Mouse (Mus musculus): ENCODE results near the gene Mfap1a. TPM values are rescaled to one million over a fixed set of nuclear protein-coding genes. Genes with fewer than 3 reads are reported as not detected.

Mfap1a gene
- total and polyA plus RNA-seq, 3 experiments, result 13.5 to 27.3 (median 14.0) TPM

DNA sequence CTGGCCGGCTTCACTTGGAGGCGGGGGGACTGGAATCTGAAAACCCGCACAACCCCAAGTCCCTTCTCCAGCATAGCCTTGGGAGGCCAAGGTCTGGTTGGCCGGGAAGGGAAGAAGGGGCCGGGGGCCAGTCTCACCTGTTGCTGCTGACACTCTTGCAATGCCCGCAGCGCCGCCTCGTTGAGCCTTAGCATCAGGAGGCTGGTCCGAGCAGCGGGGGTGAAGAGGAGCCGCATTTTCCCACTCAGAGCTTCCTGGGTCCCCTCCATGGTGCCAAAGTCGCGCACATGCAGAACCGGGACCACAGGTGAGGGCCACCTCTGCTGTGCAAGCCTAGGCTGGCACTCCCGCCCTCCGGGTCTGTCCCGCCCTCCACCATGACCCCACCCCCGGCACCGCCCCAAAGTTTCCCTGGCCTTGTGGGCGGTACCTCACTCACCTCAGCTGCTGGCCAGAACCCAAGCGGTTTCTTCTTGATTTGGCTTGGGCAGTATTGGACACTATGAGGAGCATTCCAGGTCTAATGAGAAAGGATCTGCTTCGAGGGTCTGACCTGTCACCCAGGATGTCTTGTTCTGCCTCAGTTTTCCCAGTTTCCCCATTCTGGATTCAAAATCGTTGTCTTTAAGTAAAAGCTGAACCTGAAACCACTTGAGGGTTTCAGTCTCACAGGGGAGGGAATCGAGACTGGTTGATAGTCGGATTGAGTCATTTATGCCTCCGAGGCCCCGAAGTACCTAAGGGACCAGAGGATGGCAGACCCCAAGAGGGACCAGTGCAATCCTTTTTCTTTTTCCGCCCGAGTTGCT lies 64.0 kb downstream of the Mfap1a start:
- DNase-seq (ENCODE audit: extremely low read depth), result peak; percentile 90
- Histone ChIP-seq H3K36me3 (replicated peaks in 1 of 2; ENCODE audit: control insufficient read depth in 1 of 2, insufficient read depth in 1 of 2, low read length in 1 of 2) (peaks cover 16 to 24% of the 10 kb centered on the region in 2 experiments), H3K27ac (ENCODE audit: insufficient read depth, low read depth) (no peak overlapping the region), H3K4me2 (ENCODE audit: insufficient read depth, low read depth, poor library complexity, severe bottlenecking) (peak overlapping the region; percentile 90), H3K9me3 (replicated peaks; ENCODE audit: low read length) (no peaks in the 10 kb centered on the region), H3K9ac (ENCODE audit: insufficient read depth, low read depth) (no peak overlapping the region), H3K4me3 (replicated peaks in 1 of 3; ENCODE audit: low read depth in 2 of 3, low read length in 2 of 3, poor library complexity in 1 of 3) (peak overlapping the region in 2 of 3 experiments; percentile 23 to 25), H3K4me1 (ENCODE audit: control insufficient read depth in 1 of 2, insufficient read depth in 2 of 2) (peaks cover 6 to 30% of the 10 kb centered on the region in 2 experiments), H3K27me3 (replicated peaks) (peaks cover 33% of the 10 kb centered on the region), H3K79me2 (replicated peaks; ENCODE audit: control insufficient read depth, extremely low read depth, insufficient read depth, poor library complexity, severe bottlenecking) (no peaks in the 10 kb centered on the region)
- dilution Hi-C loops (cut with MboI; ENCODE audit: extremely low pct_ligation_motif_present, extremely low pct_unique_long_range_greater_than_20kb, low sequenced_read_pairs), result no loop called here
- in situ Hi-C loops (cut with MboI; ENCODE audit: low pct_ligation_motif_present, low pct_unique_long_range_greater_than_20kb, low sequenced_read_pairs), result no loop called here
- no peak for TF ChIP-seq SMC3 (IDR thresholded peaks at IDR 0.05; ENCODE audit: low read depth, low read length)
- no peak for TF ChIP-seq ZKSCAN1 (IDR thresholded peaks at IDR 0.05; ENCODE audit: borderline replicate concordance, low read depth, low read length)
- TF ChIP-seq POLR2A (IDR thresholded peaks at IDR 0.05; ENCODE audit: low read depth, low read length), result no peak
- peak; percentile 97 for TF ChIP-seq MAFK (IDR thresholded peaks at IDR 0.05; ENCODE audit: insufficient replicate concordance, low read length)
- TF ChIP-seq BHLHE40 (IDR thresholded peaks at IDR 0.05; ENCODE audit: low read depth, low read length), result peak; percentile 89
- no peak for TF ChIP-seq CTCF (conservative IDR thresholded peaks at IDR 0.05 in 1 of 2, IDR thresholded peaks at IDR 0.05 in 1 of 2; ENCODE audit: low read depth in 2 of 2, low read length in 2 of 2)
- TF ChIP-seq MYC (IDR thresholded peaks at IDR 0.05; ENCODE audit: low read depth, low read length), result peak; percentile 49; the same call in 1 of the 2 replicates
- no peak for TF ChIP-seq NRF1 (IDR thresholded peaks at IDR 0.05; ENCODE audit: low read depth, low read length)
- TF ChIP-seq PAX5 (IDR thresholded peaks at IDR 0.05; ENCODE audit: low read length), result no peak
- no peak for TF ChIP-seq UBTF (IDR thresholded peaks at IDR 0.05; ENCODE audit: low read depth, low read length)
- peak; percentile 85 for TF ChIP-seq SIN3A (IDR thresholded peaks at IDR 0.05; ENCODE audit: low read length)
- peak; percentile 65; the same call in 1 of the 2 replicates for TF ChIP-seq ETS1 (conservative IDR thresholded peaks at IDR 0.05; ENCODE audit: low read depth, low read length)
- no peak for TF ChIP-seq NELFE (IDR thresholded peaks at IDR 0.05; ENCODE audit: low read depth, low read length)
- 0 out of 2 replicates have a peak, but pooled peaks have one; percentile 3 for TF ChIP-seq CHD1 (IDR thresholded peaks at IDR 0.05; ENCODE audit: low read depth, low read length)
- no peak for TF ChIP-seq GABPA (IDR thresholded peaks at IDR 0.05; ENCODE audit: insufficient replicate concordance, low read depth, low read length)
- peak; percentile 39 for TF ChIP-seq MXI1 (IDR thresholded peaks at IDR 0.05; ENCODE audit: low read depth, low read length)
- TF ChIP-seq IRF4 (IDR thresholded peaks at IDR 0.05; ENCODE audit: low read depth, low read length), result peak; percentile 97
- no peak for TF ChIP-seq ZNF384 (IDR thresholded peaks at IDR 0.05; ENCODE audit: low read depth, low read length)
- no peak for TF ChIP-seq TBP (conservative IDR thresholded peaks at IDR 0.05; ENCODE audit: low read depth, low read length)
- no peak for TF ChIP-seq ZMIZ1 (IDR thresholded peaks at IDR 0.05; ENCODE audit: low read depth, low read length)
- TF ChIP-seq RCOR1 (conservative IDR thresholded peaks at IDR 0.05; ENCODE audit: low read depth, low read length), result peak; percentile 95
- TF ChIP-seq JUND (conservative IDR thresholded peaks at IDR 0.05; ENCODE audit: low read depth, low read length), result peak; percentile 72
- no peak for TF ChIP-seq USF2 (conservative IDR thresholded peaks at IDR 0.05; ENCODE audit: low read depth, low read length)
- TF ChIP-seq HCFC1 (IDR thresholded peaks at IDR 0.05; ENCODE audit: low read depth, low read length), result no peak
- TF ChIP-seq MEF2A (IDR thresholded peaks at IDR 0.05; ENCODE audit: borderline replicate concordance, low read depth, low read length), result peak; percentile 82
- peak; percentile 85 for TF ChIP-seq MAZ (IDR thresholded peaks at IDR 0.05; ENCODE audit: low read depth, low read length)
- TF ChIP-seq E2F4 (IDR thresholded peaks at IDR 0.05; ENCODE audit: insufficient replicate concordance, low read depth, low read length), result no peak
- TF ChIP-seq CHD2 (IDR thresholded peaks at IDR 0.05; ENCODE audit: low read length), result peak; percentile 74
- no peak for TF ChIP-seq USF1 (IDR thresholded peaks at IDR 0.05; ENCODE audit: low read depth, low read length)
- TF ChIP-seq TCF12 (IDR thresholded peaks at IDR 0.05; ENCODE audit: low read depth, low read length), result peak; percentile 86
- TF ChIP-seq MAX (IDR thresholded peaks at IDR 0.05; ENCODE audit: low read length), result peak; percentile 23; the same call in 1 of the 2 replicates
- 0 out of 2 replicates have a peak, but pooled peaks have one; percentile 64 for TF ChIP-seq KAT2A (IDR thresholded peaks at IDR 0.05; ENCODE audit: insufficient replicate concordance, low read length)
- peak; percentile 85 for TF ChIP-seq EP300 (IDR thresholded peaks at IDR 0.05; ENCODE audit: low read length)
- 0 out of 2 replicates have a peak, but pooled peaks have one; percentile 14 for TF ChIP-seq POLR2AphosphoS2 (IDR thresholded peaks at IDR 0.05; ENCODE audit: low read depth, low read length)
- no peak; the same call in none of the 2 replicates for TF ChIP-seq RAD21 (IDR thresholded peaks at IDR 0.05; ENCODE audit: low read depth, low read length)
- peak; percentile 72 for TF ChIP-seq JUN (IDR thresholded peaks at IDR 0.05; ENCODE audit: insufficient read depth, low read depth, low read length)
- TF ChIP-seq ZC3H11A (IDR thresholded peaks at IDR 0.05; ENCODE audit: low read depth, low read length), result no peak
- TF ChIP-seq ELF1 (IDR thresholded peaks at IDR 0.05; ENCODE audit: low read depth, low read length), result 0 out of 2 replicates have a peak, but pooled peaks have one; percentile 4

Measured in CH12.LX (cell line).